Mouse (Mus musculus) thymus, adult 2 months (tissue): Measurements from ENCODE around the gene Tub. TPM values are rescaled to one million over a fixed set of nuclear protein-coding genes. Genes with fewer than 3 reads are reported as not detected.

Experiments used
- DNase-seq: peaks from one replicate; pipeline ENCODE4 v3.0.0; 2021
- H3K27ac ChIP-seq: fragments of 200-500 bp; 2 replicates; pipeline ENCODE4 v1.5.1; 2012; ENCODE audit warnings: low read length, control low read depth; ENCODE audit not compliant: control insufficient read depth, insufficient read depth
- H3K27me3 ChIP-seq: fragments of 200-500 bp; 2 replicates; pipeline ENCODE4 v1.6.1; 2012; ENCODE audit warnings: mild to moderate bottlenecking, low read length, moderate library complexity, mixed read lengths; ENCODE audit not compliant: control insufficient read depth, insufficient read depth
- H3K36me3 ChIP-seq: fragments of 200-500 bp; 2 replicates; pipeline ENCODE4 v1.6.1; 2012; ENCODE audit warnings: mild to moderate bottlenecking, low read length, moderate library complexity; ENCODE audit not compliant: control insufficient read depth, insufficient read depth
- H3K4me1 ChIP-seq: fragments of 200-500 bp; replicated peaks from 2 replicates; pipeline ENCODE4 v1.6.1; 2012; ENCODE audit warnings: low read length; ENCODE audit not compliant: control insufficient read depth, insufficient read depth
- H3K4me3 ChIP-seq: fragments of 200-500 bp; 2 replicates; pipeline ENCODE4 v1.5.1; 2012; ENCODE audit warnings: mild to moderate bottlenecking, low read length, control low read depth, moderate library complexity; ENCODE audit not compliant: control insufficient read depth, insufficient read depth
- CTCF ChIP-seq: fragments of 200-500 bp; IDR thresholded peaks from 2 replicates; pipeline ENCODE4 v1.5.1; 2012; ENCODE audit warnings: mild to moderate bottlenecking, control low read depth, low read length, moderate library complexity, borderline replicate concordance; ENCODE audit not compliant: control insufficient read depth, poor library complexity, insufficient read depth; ENCODE audit errors: extremely low read depth
- POLR2A ChIP-seq: fragments of 200-500 bp; IDR thresholded peaks from 2 replicates; pipeline ENCODE4 v1.6.1; 2012; ENCODE audit warnings: mild to moderate bottlenecking, low read length, control low read depth, moderate library complexity; ENCODE audit not compliant: control insufficient read depth, poor library complexity, insufficient read depth; ENCODE audit errors: extremely low read depth
- WGBS: fragments of 180-500 bp; shearing (Covaris S2); methylation state at CpG from one replicate; pipeline ENCODE4 v1.1.7; 2018; 5-methylcytosine and 5-hydroxymethylcytosine counted together
- polyA plus RNA-seq: library from polyadenylated mRNA; depleted of rRNA; stranded (reverse); fragments of >200 nt; gene quantifications from 2 replicates; pipeline ENCODE4 v1.2.3, GENCODE M21; 2012

Gene Tub
- polyA plus RNA-seq, 1 experiment = 0.66 TPM

- H3K4me1 ChIP-seq = no peaks in the 10 kb centered on the region
- no peaks in the 10 kb centered on the region for H3K36me3 ChIP-seq
- no peak for TF ChIP-seq POLR2A
- TF ChIP-seq CTCF = no peak
- no peak overlapping the region for H3K27ac ChIP-seq
- no peaks in the 10 kb centered on the region for H3K27me3 ChIP-seq
- H3K4me3 ChIP-seq = no peak overlapping the region
- WGBS = 67% methylated on average over 6 of the region's 6 CpGs
- no peak for DNase-seq
Measured at GRCm38 (mm10) chr7:108996156-108996555, 46.0 kb downstream of the Tub start.

- Histone ChIP-seq H3K36me3 (no peaks in the 10 kb centered on the region), H3K27me3 (no peaks in the 10 kb centered on the region), H3K27ac (no peak overlapping the region), H3K4me1 (no peaks in the 10 kb centered on the region), H3K4me3 (no peak overlapping the region)
- DNase-seq = peak; percentile 30
- TF ChIP-seq CTCF = no peak
- no peak for TF ChIP-seq POLR2A
- 52% methylated on average over 4 of the region's 4 CpGs for WGBS
Measured at GRCm38 (mm10) chr7:109000315-109000954, 50.3 kb downstream of the Tub start.

GRCm38 (mm10) chr7:109001971-109002370 is 51.8 kb downstream of the Tub start:
- no peaks in the 10 kb centered on the region for H3K4me1 ChIP-seq
- no peak overlapping the region for H3K4me3 ChIP-seq
- H3K27me3 ChIP-seq = no peaks in the 10 kb centered on the region
- H3K36me3 ChIP-seq = no peaks in the 10 kb centered on the region
- no peak for TF ChIP-seq CTCF
- WGBS = 86% methylated on average over 4 of the region's 4 CpGs
- no peak overlapping the region for H3K27ac ChIP-seq
- DNase-seq = no peak

DNA sequence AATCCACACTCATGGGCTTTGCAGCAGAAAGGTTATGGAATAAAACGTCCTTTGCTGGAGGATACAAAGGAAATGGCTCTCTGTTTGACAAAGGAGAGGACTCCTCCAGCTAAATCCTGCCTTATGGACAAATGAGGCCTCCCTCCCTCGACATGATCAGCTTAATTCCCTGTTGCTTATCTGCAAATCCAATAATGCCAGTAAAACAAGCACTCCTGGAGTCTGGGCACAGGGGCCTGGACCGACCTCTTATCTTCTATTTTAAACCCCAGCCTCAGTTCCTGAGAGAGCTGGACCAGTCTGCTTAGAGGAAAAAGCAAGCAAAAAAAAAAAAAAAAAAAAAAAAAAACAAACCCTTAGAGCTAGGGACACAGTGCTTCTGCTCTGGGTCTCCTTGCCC is 53.5 kb downstream of the Tub start:
- TF ChIP-seq POLR2A (no peak), CTCF (no peak)
- Histone ChIP-seq H3K4me3 (no peak overlapping the region), H3K4me1 (no peaks in the 10 kb centered on the region), H3K36me3 (no peaks in the 10 kb centered on the region), H3K27ac (no peak overlapping the region), H3K27me3 (no peaks in the 10 kb centered on the region)
- 39% methylated on average over 3 of the region's 3 CpGs for WGBS
- DNase-seq = no peak

- DNase-seq = no peak
- H3K27ac ChIP-seq = no peak overlapping the region
- H3K27me3 ChIP-seq = peaks cover 2% of the 10 kb centered on the region
- TF ChIP-seq POLR2A (no peak), CTCF (no peak)
- no peak overlapping the region for H3K4me3 ChIP-seq
- H3K4me1 ChIP-seq = no peaks in the 10 kb centered on the region
- WGBS = 88% methylated on average over 1 of the region's 1 CpGs
- H3K36me3 ChIP-seq = no peaks in the 10 kb centered on the region
Measured at GRCm38 (mm10) chr7:109009260-109009659, 59.1 kb downstream of the Tub start.

- no peak for DNase-seq
- Histone ChIP-seq H3K4me1 (no peaks in the 10 kb centered on the region), H3K36me3 (no peaks in the 10 kb centered on the region), H3K27me3 (peaks cover 2% of the 10 kb centered on the region), H3K27ac (no peak overlapping the region), H3K4me3 (no peak overlapping the region)
- WGBS = 7% methylated on average over 82 of the region's 82 CpGs
- TF ChIP-seq CTCF (no peak), POLR2A (no peak)
Measured at GRCm38 (mm10) chr7:109010720-109011595, 60.8 kb downstream of the Tub start.

- no peak for TF ChIP-seq CTCF
- TF ChIP-seq POLR2A = no peak
- no peak overlapping the region for H3K27ac ChIP-seq
- no peak overlapping the region for H3K4me3 ChIP-seq
- no peak for DNase-seq
- no peaks in the 10 kb centered on the region for H3K36me3 ChIP-seq
- peaks cover 2% of the 10 kb centered on the region for H3K27me3 ChIP-seq
- 78% methylated on average over 8 of the region's 8 CpGs for WGBS
- H3K4me1 ChIP-seq = no peaks in the 10 kb centered on the region
Measured at GRCm38 (mm10) chr7:109011596-109012180, 61.5 kb downstream of the Tub start.
